Mouse (Mus musculus) liver, embryonic 14.5 days (tissue): ENCODE results near the gene Olfr655.

Source experiments
- CTCF ChIP-seq: IDR thresholded peaks from 2 replicates; pipeline ENCODE4 v1.5.1; 2016; ENCODE audit warnings: antibody characterized with exemption, low read depth, control low read depth
- EP300 ChIP-seq: IDR thresholded peaks from 2 replicates; pipeline ENCODE4 v1.6.1; 2016; ENCODE audit warnings: antibody characterized with exemption, low read depth

DNA sequence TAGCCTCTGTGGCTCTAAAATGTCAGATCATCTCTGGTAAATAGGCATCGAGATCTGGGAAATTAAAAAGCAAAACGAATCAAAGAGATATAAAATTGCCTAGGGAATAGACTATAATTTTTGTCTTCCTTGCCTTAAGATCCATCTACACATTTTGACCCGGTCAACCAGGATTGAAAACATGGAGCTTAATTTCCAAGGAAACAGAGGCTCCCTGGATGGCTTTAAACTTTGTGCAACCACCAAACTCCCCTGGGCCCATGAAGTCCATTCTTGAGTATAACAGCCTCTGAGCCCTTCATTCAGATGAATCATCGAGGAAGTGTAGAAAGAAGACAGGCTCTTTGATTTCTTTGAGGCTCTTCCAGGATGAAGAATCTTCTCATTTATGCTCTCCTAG, 12.1 kb upstream of the Olfr655 start, which contains the start of gene Olfr656:
- TF ChIP-seq CTCF = no peak
- TF ChIP-seq EP300 = no peak
